Mouse (Mus musculus) CH12.LX (cell line): ENCODE results near the gene Pvr.

Experiments used
- E2F4 ChIP-seq: IDR thresholded peaks from 2 replicates; pipeline ENCODE4 v1.6.1; 2011; ENCODE audit warnings: low read depth, low read length, improper control_type of control experiment; ENCODE audit not compliant: insufficient replicate concordance
- POLR2A ChIP-seq: IDR thresholded peaks from 2 replicates; pipeline ENCODE4 v1.6.1; 2011; ENCODE audit warnings: low read depth, mild to moderate bottlenecking, improper control_type of control experiment, low read length

- no peak for TF ChIP-seq E2F4
- no peak for TF ChIP-seq POLR2A
These were observed 11.3 kb upstream of the Pvr start for GRCm38 (mm10) chr7:19932133-19932876.
